Mouse (Mus musculus): Measurements from ENCODE around the gene Fbxl12.

- TF ChIP-seq NELFE (IDR thresholded peaks at IDR 0.05; ENCODE audit: low read depth, low read length) (no peak), ZC3H11A (IDR thresholded peaks at IDR 0.05; ENCODE audit: low read depth, low read length) (no peak), CTCF (conservative IDR thresholded peaks at IDR 0.05 in 1 of 2, IDR thresholded peaks at IDR 0.05 in 1 of 2; ENCODE audit: low read depth in 2 of 2, low read length in 2 of 2) (no peak), MYC (IDR thresholded peaks at IDR 0.05; ENCODE audit: low read depth, low read length) (no peak), EP300 (IDR thresholded peaks at IDR 0.05; ENCODE audit: low read length) (no peak), POLR2A (IDR thresholded peaks at IDR 0.05; ENCODE audit: low read depth, low read length) (no peak), RAD21 (IDR thresholded peaks at IDR 0.05; ENCODE audit: low read depth, low read length) (no peak), JUN (IDR thresholded peaks at IDR 0.05; ENCODE audit: insufficient read depth, low read depth, low read length) (no peak), JUND (conservative IDR thresholded peaks at IDR 0.05; ENCODE audit: low read depth, low read length) (no peak)
Observed at GRCm38 (mm10) chr9:20631332-20631731, 13.2 kb downstream of the Fbxl12 start.
